Mouse (Mus musculus) CH12.LX (cell line): ENCODE data around the gene Dcaf12. TPM values are rescaled to one million over a fixed set of nuclear protein-coding genes. Genes with fewer than 3 reads are reported as not detected.
A peak's percentile ranks its signal among the peaks of the same experiment; 100 is the strongest.

ENCODE experiments used
- DNase-seq: peaks from one replicate; pipeline ENCODE4 v3.0.0-alpha.2; 2013; ENCODE audit errors: extremely low read depth
- H3K27ac ChIP-seq: 2 replicates; pipeline ENCODE4 v1.5.1; 2012; ENCODE audit warnings: low read depth, mild to moderate bottlenecking, control low read depth, moderate library complexity; ENCODE audit not compliant: insufficient read depth
- H3K27me3 ChIP-seq: replicated peaks from 2 replicates; pipeline ENCODE3; 2012; ENCODE audit warnings: inconsistent platforms
- H3K36me3 ChIP-seq, 2 experiments: replicated peaks in 1 of 2; 2 replicates each; pipeline versions ENCODE3 to v1.6.1; 2012; ENCODE audit warnings: inconsistent platforms in 1 of 2, low read length in 1 of 2, mild to moderate bottlenecking in 1 of 2, mixed read lengths in 1 of 2, moderate library complexity in 1 of 2; ENCODE audit not compliant: control insufficient read depth in 1 of 2, insufficient read depth in 1 of 2
- H3K4me1 ChIP-seq, 2 experiments: 2 replicates each; pipeline ENCODE4 v1.6.1; 2012; ENCODE audit warnings: inconsistent platforms in 1 of 2, moderate library complexity in 1 of 2; ENCODE audit not compliant: insufficient read depth in 2 of 2, control insufficient read depth in 1 of 2
- H3K4me2 ChIP-seq: 2 replicates; pipeline ENCODE4 v1.6.1; 2012; ENCODE audit warnings: low read depth, mild to moderate bottlenecking, control low read depth; ENCODE audit not compliant: poor library complexity, insufficient read depth, severe bottlenecking
- H3K4me3 ChIP-seq, 3 experiments: fragments of 150-350 bp in 1 of 3; sonication (generic) in 1 of 3; replicated peaks in 1 of 3; 2 replicates each; pipeline versions ENCODE3 to v1.5.1; 2011 to 2012; ENCODE audit warnings: low read depth in 2 of 3, low read length in 2 of 3, mild to moderate bottlenecking in 2 of 3, moderate library complexity in 2 of 3, control low read depth in 1 of 3, improper control_type of control experiment in 1 of 3, inconsistent platforms in 1 of 3, mixed read lengths in 1 of 3; ENCODE audit not compliant: poor library complexity in 1 of 3
- H3K79me2 ChIP-seq: replicated peaks from 2 replicates; pipeline ENCODE4 v1.6.1; 2012; ENCODE audit warnings: mild to moderate bottlenecking, moderate library complexity; ENCODE audit not compliant: control insufficient read depth, poor library complexity, insufficient read depth, severe bottlenecking; ENCODE audit errors: extremely low read depth
- H3K9ac ChIP-seq: 2 replicates; pipeline ENCODE4 v1.6.1; 2012; ENCODE audit warnings: low read depth, mild to moderate bottlenecking, control low read depth, moderate library complexity; ENCODE audit not compliant: insufficient read depth
- H3K9me3 ChIP-seq: replicated peaks from 2 replicates; pipeline ENCODE3; 2012; ENCODE audit warnings: low read length, inconsistent platforms, mixed read lengths
- CHD1 ChIP-seq: IDR thresholded peaks from 2 replicates; pipeline ENCODE4 v1.6.1; 2012; ENCODE audit warnings: low read depth, low read length, improper control_type of control experiment, inconsistent platforms
- CTCF ChIP-seq, 2 experiments: IDR thresholded peaks in 1 of 2; conservative IDR thresholded peaks in 1 of 2; 2 replicates each; pipeline ENCODE4 v1.5.1; 2011 to 2012; ENCODE audit warnings: low read depth in 2 of 2, low read length in 2 of 2, improper control_type of control experiment in 1 of 2, inconsistent platforms in 1 of 2, mild to moderate bottlenecking in 1 of 2, moderate library complexity in 1 of 2
- ELF1 ChIP-seq: IDR thresholded peaks from 2 replicates; pipeline ENCODE4 v1.6.1; 2014; ENCODE audit warnings: low read depth, mild to moderate bottlenecking, inconsistent platforms, low read length, improper control_type of control experiment
- EP300 ChIP-seq: IDR thresholded peaks from 2 replicates; pipeline ENCODE4 v1.6.1; 2011; ENCODE audit warnings: low read length, improper control_type of control experiment
- ETS1 ChIP-seq: conservative IDR thresholded peaks from 2 replicates; pipeline ENCODE4 v1.6.1; 2012; ENCODE audit warnings: low read depth, mild to moderate bottlenecking, inconsistent platforms, low read length, improper control_type of control experiment, moderate library complexity
- IRF4 ChIP-seq: IDR thresholded peaks from 2 replicates; pipeline ENCODE4 v1.6.1; 2014; ENCODE audit warnings: low read depth, mild to moderate bottlenecking, inconsistent platforms, low read length, improper control_type of control experiment
- JUN ChIP-seq: IDR thresholded peaks from 2 replicates; pipeline ENCODE4 v1.6.1; 2011; ENCODE audit warnings: low read depth, mild to moderate bottlenecking, low read length, improper control_type of control experiment, moderate library complexity; ENCODE audit not compliant: insufficient read depth
- JUND ChIP-seq: conservative IDR thresholded peaks from 2 replicates; pipeline ENCODE4 v1.6.1; 2011; ENCODE audit warnings: low read depth, low read length, improper control_type of control experiment
- MEF2A ChIP-seq: IDR thresholded peaks from 2 replicates; pipeline ENCODE4 v1.6.1; 2014; ENCODE audit warnings: low read depth, mild to moderate bottlenecking, inconsistent platforms, low read length, improper control_type of control experiment, borderline replicate concordance
- MXI1 ChIP-seq: IDR thresholded peaks from 2 replicates; pipeline ENCODE4 v1.6.1; 2011; ENCODE audit warnings: mild to moderate bottlenecking, low read depth, low read length, improper control_type of control experiment
- MYC ChIP-seq: IDR thresholded peaks from 2 replicates; pipeline ENCODE4 v1.6.1; 2011; ENCODE audit warnings: low read depth, mild to moderate bottlenecking, improper control_type of control experiment, low read length
- NRF1 ChIP-seq: IDR thresholded peaks from 2 replicates; pipeline ENCODE4 v1.6.1; 2014; ENCODE audit warnings: low read depth, mild to moderate bottlenecking, inconsistent platforms, low read length, improper control_type of control experiment, moderate library complexity
- POLR2A ChIP-seq: IDR thresholded peaks from 2 replicates; pipeline ENCODE4 v1.6.1; 2011; ENCODE audit warnings: low read depth, mild to moderate bottlenecking, improper control_type of control experiment, low read length
- POLR2AphosphoS2 ChIP-seq: IDR thresholded peaks from 2 replicates; pipeline ENCODE4 v1.6.1; 2011; ENCODE audit warnings: low read depth, low read length, improper control_type of control experiment
- TBP ChIP-seq: conservative IDR thresholded peaks from 2 replicates; pipeline ENCODE4 v1.6.1; 2011; ENCODE audit warnings: low read depth, low read length, improper control_type of control experiment
- UBTF ChIP-seq: IDR thresholded peaks from 2 replicates; pipeline ENCODE4 v1.6.1; 2012; ENCODE audit warnings: low read depth, mild to moderate bottlenecking, inconsistent platforms, low read length, improper control_type of control experiment, moderate library complexity
- USF1 ChIP-seq: IDR thresholded peaks from 2 replicates; pipeline ENCODE4 v1.6.1; 2014; ENCODE audit warnings: low read depth, mild to moderate bottlenecking, inconsistent platforms, low read length, improper control_type of control experiment
- dilution Hi-C: fragments of 300-500 bp; cut with MboI; formaldehyde crosslinking; loops from 2 replicates; pipeline ENCODE4 v1.14.3; 2020; ENCODE audit warnings: low sequenced_read_pairs; ENCODE audit not compliant: extremely low pct_unique_long_range_greater_than_20kb, extremely low pct_ligation_motif_present
- in situ Hi-C: fragments of 300-500 bp; cut with MboI; formaldehyde crosslinking; loops from 3 replicates; pipeline ENCODE4 v1.14.3; 2019; ENCODE audit warnings: low sequenced_read_pairs, low pct_ligation_motif_present, low pct_unique_long_range_greater_than_20kb, mixed read lengths
- polyA plus RNA-seq: library from polyadenylated mRNA; unstranded; fragments of >175 nt; gene quantifications from 2 replicates; pipeline ENCODE4 v1.2.1, GENCODE M21; 2012; ENCODE audit warnings: low read depth; ENCODE audit not compliant: insufficient read length
- total RNA-seq, 2 experiments: library from RNA; depleted of rRNA; stranded (reverse); fragments of 300-350 nt in 1 of 2; fragments of >200 nt in 1 of 2; gene quantifications; 2 replicates each; pipeline ENCODE4 v1.2.3; 2012 to 2014

The Dcaf12 gene
- total and polyA plus RNA-seq, 3 experiments: 31.3 to 42.0 (median 33.7) TPM

DNA sequence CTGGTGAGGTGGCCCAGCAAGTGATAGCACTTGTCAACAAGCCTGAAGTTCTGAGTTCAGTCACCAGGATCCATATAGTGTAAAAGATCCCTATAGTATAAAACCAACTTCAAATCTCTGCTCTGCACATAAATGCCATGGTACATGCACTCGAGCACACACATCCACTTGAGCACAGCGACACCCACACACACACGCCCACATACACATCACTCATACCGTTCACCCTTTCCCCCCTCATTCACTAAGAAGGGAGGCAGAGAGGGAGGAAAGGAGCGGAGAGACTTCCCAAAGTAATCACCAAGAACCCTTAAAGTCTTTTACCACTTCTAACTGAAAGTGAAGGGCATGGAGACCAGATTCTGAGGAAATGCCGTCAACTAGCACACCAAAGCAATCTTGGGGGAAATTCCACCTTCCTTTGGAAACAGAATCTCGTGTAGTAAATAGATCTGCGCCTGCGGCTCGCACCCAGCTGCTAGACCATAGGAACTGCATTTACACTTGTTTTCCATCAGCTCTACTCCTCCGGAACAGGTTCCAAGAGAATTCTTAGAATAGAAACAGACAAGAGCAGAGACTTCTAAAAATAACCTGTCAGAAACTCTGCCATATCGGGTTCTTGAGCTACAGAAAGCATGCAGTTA is 59.0 kb downstream of the Dcaf12 start:
- Histone ChIP-seq H3K27ac (no peak overlapping the region; the same call in 1 of the 2 replicates), H3K79me2 (peaks cover 87% of the 10 kb centered on the region), H3K4me3 (no peak overlapping the region), H3K36me3 (peaks cover 6 to 65% of the 10 kb centered on the region in 2 experiments), H3K4me1 (peaks cover 5 to 30% of the 10 kb centered on the region in 2 experiments; a peak in 3 of 4 replicates), H3K4me2 (peak overlapping the region; percentile 71), H3K9ac (no peak overlapping the region), H3K9me3 (no peaks in the 10 kb centered on the region), H3K27me3 (no peaks in the 10 kb centered on the region)
- in situ Hi-C loops (no loop called here), dilution Hi-C loops (no loop called here)
- peak; percentile 25; the same call in 1 of the 2 replicates for TF ChIP-seq MEF2A
- no peak for TF ChIP-seq MXI1
- DNase-seq: no peak

DNA sequence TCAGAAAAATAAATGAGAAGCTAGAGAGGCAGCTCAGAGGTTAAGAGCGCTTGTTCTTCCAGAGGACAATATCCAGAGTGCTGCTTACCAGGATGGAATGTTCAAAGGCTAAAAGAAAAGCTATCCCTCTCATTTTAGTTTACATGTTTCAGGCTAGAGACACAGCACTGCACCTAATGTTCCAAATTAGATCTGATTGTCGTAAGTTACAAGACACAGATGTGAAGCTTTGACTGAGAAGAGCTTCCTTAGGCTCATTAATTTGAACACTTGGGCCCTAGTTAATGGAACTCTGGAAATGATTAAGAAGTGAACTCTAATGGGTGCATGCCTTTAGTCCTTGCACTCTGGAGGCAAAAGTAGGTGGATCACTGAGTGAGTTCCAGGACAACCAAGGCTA is 60.9 kb downstream of the Dcaf12 start:
- Histone ChIP-seq H3K79me2 (peaks cover 80% of the 10 kb centered on the region), H3K27me3 (no peaks in the 10 kb centered on the region), H3K4me3 (no peak overlapping the region), H3K36me3 (peaks cover 16 to 70% of the 10 kb centered on the region in 2 experiments), H3K4me1 (peaks cover 5 to 30% of the 10 kb centered on the region in 2 experiments; a peak in 3 of 4 replicates), H3K9ac (no peak overlapping the region), H3K4me2 (no peak overlapping the region; the same call in 1 of the 2 replicates), H3K27ac (no peak overlapping the region), H3K9me3 (no peaks in the 10 kb centered on the region)
- in situ Hi-C loops: no loop called here
- DNase-seq: no peak
- TF ChIP-seq POLR2A: no peak
- no peak for TF ChIP-seq UBTF
- TF ChIP-seq EP300: no peak
- no peak for TF ChIP-seq IRF4
- TF ChIP-seq MEF2A: no peak
- TF ChIP-seq ETS1: no peak
- no peak for TF ChIP-seq ELF1
- no peak for TF ChIP-seq NRF1
- TF ChIP-seq CHD1: no peak
- no peak for TF ChIP-seq JUND
- TF ChIP-seq MYC: no peak
- no peak for TF ChIP-seq TBP
- TF ChIP-seq USF1: no peak
- no peak for TF ChIP-seq POLR2AphosphoS2
- no peak for TF ChIP-seq CTCF (conservative IDR thresholded peaks at IDR 0.05 in 1 of 2, IDR thresholded peaks at IDR 0.05 in 1 of 2; ENCODE audit: low read depth in 2 of 2, low read length in 2 of 2)
- TF ChIP-seq JUN: no peak
- dilution Hi-C loops: no loop called here
